Mouse (Mus musculus) thymus, adult 2 months (tissue): ENCODE measurements around the gene Tenm2.

Experiments used
- CTCF ChIP-seq: fragments of 200-500 bp; IDR thresholded peaks from 2 replicates; pipeline ENCODE4 v1.5.1; 2012; ENCODE audit warnings: mild to moderate bottlenecking, control low read depth, low read length, moderate library complexity, borderline replicate concordance; ENCODE audit not compliant: control insufficient read depth, poor library complexity, insufficient read depth; ENCODE audit errors: extremely low read depth
- POLR2A ChIP-seq: fragments of 200-500 bp; IDR thresholded peaks from 2 replicates; pipeline ENCODE4 v1.6.1; 2012; ENCODE audit warnings: mild to moderate bottlenecking, low read length, control low read depth, moderate library complexity; ENCODE audit not compliant: control insufficient read depth, poor library complexity, insufficient read depth; ENCODE audit errors: extremely low read depth

DNA sequence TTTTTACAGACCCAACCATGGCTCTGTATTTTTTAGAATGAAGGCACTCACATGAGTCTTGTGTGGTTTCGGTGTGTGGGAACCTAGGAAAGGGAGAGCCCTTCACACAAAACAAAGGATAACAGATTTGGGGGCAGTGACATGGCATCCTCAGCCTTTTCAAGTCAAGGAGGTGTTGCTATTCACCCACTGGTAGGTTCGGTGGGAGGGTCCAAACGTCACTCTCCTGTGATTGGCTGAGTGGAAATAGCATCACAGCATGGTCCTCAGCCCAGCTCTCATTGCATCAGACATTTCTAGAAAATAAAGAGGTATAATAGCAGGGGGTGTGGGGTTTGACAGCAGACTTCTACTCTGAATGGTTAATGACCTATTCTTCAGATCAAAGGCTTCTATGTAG is 534.8 kb downstream of the Tenm2 start:
- TF ChIP-seq POLR2A, result no peak
- TF ChIP-seq CTCF, result no peak
